Mouse (Mus musculus): Measurements from ENCODE around the gene Fbxw8. TPM values are rescaled to one million over a fixed set of nuclear protein-coding genes. Genes with fewer than 3 reads are reported as not detected.

The Fbxw8 gene
- polyA plus RNA-seq, 1 experiment from 2014 or later, result 23.7 TPM

DNA sequence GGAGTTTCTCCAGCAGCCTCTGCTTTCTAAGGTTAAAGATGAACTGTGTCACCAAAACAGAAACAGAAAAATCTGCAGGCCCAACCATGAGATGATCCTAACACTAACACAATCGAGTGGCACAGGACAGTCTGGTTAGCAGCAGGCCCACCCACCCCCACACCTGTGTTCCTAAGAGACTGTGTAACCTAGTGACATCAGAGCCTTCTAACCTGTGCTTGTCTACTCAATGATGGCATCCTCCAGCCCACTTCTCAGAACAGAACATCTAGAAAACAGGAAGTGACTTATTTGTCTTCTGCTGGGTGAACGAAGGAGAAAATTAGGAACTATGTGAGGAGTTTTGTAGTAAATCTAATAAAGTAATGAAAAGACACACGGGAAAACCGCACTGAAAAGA, 33.3 kb downstream of the Fbxw8 start:
- peaks cover 57% of the 10 kb centered on the region for H3K4me1 ChIP-seq (replicated peaks)
- no peaks in the 10 kb centered on the region for H3K9me3 ChIP-seq
- peaks cover 16% of the 10 kb centered on the region for H3K36me3 ChIP-seq
- H3K4me3 ChIP-seq, result no peak overlapping the region
- no peak for ATAC-seq (ENCODE audit: low FRiP score)
- H3K27ac ChIP-seq, result no peak overlapping the region
- 97% methylated on average over 4 of the region's 4 CpGs for WGBS
- no peak overlapping the region for H3K9ac ChIP-seq
- H3K27me3 ChIP-seq, result no peaks in the 10 kb centered on the region
- H3K4me2 ChIP-seq, result no peak overlapping the region

DNA sequence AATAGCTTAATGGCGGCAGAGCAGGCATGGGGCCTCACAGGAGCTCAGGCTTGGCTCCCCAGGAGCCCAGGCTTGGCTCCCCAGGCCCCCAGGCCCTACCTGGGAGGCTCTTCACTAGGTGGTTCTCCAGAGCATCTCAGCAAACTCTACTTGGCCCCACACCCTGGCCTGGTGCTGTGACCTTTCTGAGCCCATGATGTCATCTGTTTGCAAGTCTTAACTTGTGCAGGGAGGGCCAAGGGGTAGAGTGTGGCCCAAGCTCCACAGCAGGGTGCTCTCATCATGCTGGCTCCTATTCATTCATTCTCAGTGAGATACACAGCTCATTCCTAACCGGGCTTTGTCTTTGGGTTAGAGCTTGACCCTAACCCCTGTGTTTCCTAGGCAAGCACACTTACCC, 34.6 kb downstream of the Fbxw8 start:
- peak overlapping the region; percentile 14; the same call in 1 of the 2 replicates for H3K27ac ChIP-seq
- peaks cover 69% of the 10 kb centered on the region for H3K4me1 ChIP-seq (replicated peaks)
- 35% methylated on average over 2 of the region's 2 CpGs for WGBS

DNA sequence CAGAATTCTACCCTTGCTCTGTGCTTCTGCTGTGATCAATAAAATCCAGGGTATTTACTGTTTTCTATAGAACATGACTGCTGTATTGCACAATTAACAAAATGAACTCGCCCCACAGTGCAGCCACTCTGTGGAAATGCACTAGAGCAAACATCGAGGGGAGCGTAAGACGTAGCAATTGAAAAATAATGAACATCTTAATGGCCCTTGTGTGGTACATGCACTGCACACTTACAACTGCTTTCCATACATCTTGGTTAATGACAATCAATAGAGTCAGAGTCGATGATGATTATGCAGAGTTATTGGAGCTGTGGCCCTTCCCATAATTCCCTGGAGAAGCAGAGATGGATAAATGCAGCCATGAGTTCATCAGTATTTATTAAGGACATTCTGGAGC, 36.3 kb downstream of the Fbxw8 start:
- H3K9me3 ChIP-seq, result no peaks in the 10 kb centered on the region
- H3K4me2 ChIP-seq, result no peak overlapping the region
- no peaks in the 10 kb centered on the region for H3K27me3 ChIP-seq
- peaks cover 73% of the 10 kb centered on the region for H3K4me1 ChIP-seq (replicated peaks)
- peak; percentile 47; the same call in 1 of the 2 replicates for ATAC-seq (ENCODE audit: low FRiP score)
- no peak overlapping the region for H3K4me3 ChIP-seq
- no peak overlapping the region for H3K9ac ChIP-seq
- H3K27ac ChIP-seq, result peak overlapping the region; percentile 85
- WGBS, result 60% methylated on average over 5 of the region's 5 CpGs
- H3K36me3 ChIP-seq, result no peaks in the 10 kb centered on the region

More for the DNA sequence above, 34.6 kb downstream of the Fbxw8 start:
- no peak overlapping the region for H3K4me3 ChIP-seq
- H3K4me2 ChIP-seq, result no peak overlapping the region
- H3K27me3 ChIP-seq, result no peaks in the 10 kb centered on the region
- peaks cover 10% of the 10 kb centered on the region for H3K36me3 ChIP-seq
- H3K9ac ChIP-seq, result no peak overlapping the region
- H3K9me3 ChIP-seq, result no peaks in the 10 kb centered on the region
- no peak for ATAC-seq (ENCODE audit: low FRiP score)

DNA sequence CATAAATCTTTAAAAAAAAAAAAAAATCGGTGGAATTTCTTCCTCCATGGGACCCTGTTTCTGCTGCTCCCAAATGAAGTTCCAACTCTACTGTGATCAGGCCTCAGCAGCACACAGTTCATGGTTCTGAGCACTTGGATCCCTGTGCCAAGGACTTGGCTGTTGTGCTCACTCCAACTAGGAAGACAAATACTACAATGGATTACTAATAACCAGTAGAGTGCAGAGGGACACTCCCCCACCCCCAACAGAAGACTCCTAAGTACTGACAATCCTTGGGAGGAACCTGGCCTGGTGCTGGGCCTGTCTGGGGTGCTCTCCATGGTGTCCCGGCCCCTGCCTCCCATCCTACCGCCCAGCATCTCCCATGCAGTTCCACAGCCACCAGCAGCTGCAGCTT, 36.9 kb downstream of the Fbxw8 start:
- H3K4me2 ChIP-seq, result no peak overlapping the region
- H3K9me3 ChIP-seq, result no peaks in the 10 kb centered on the region
- no peak for ATAC-seq (ENCODE audit: low FRiP score)
- H3K9ac ChIP-seq, result no peak overlapping the region
- H3K4me3 ChIP-seq, result no peak overlapping the region
- no peaks in the 10 kb centered on the region for H3K36me3 ChIP-seq
- H3K27me3 ChIP-seq, result no peaks in the 10 kb centered on the region
- H3K27ac ChIP-seq, result peak overlapping the region; percentile 85
- 79% methylated on average over 3 of the region's 3 CpGs for WGBS
- peaks cover 68% of the 10 kb centered on the region for H3K4me1 ChIP-seq (replicated peaks)

DNA sequence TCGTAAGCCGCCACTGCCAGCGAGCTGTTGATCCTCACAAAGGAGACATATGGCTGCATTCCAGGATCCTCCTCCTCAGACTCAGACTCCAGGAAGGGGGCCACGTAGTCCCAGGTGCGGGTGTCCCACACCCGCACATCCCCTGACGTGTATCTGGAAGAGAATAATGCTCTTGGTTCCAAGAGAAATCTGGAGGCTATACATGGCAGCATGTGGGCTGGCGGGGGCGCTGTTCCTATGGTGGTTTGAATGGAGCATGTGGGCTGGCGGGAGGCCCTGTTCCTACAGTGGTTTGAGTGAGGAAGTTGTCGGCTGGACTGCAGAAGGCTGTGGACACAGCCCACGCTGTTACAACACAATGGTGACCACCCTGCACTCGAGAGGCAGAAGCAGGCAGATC, 41.6 kb downstream of the Fbxw8 start:
- Histone ChIP-seq H3K27me3 (no peaks in the 10 kb centered on the region), H3K4me1 (replicated peaks) (peaks cover 45% of the 10 kb centered on the region), H3K27ac (no peak overlapping the region), H3K4me3 (no peak overlapping the region), H3K36me3 (peaks cover 22% of the 10 kb centered on the region), H3K9ac (no peak overlapping the region), H3K4me2 (no peak overlapping the region), H3K9me3 (no peaks in the 10 kb centered on the region)
- no peak for ATAC-seq (ENCODE audit: low FRiP score)
- 73% methylated on average over 11 of the region's 13 CpGs for WGBS

GRCm38 (mm10) chr5:118113043-118113442, 42.2 kb downstream of the Fbxw8 start:
- no peaks in the 10 kb centered on the region for H3K27me3 ChIP-seq
- H3K36me3 ChIP-seq, result peaks cover 22% of the 10 kb centered on the region
- H3K4me2 ChIP-seq, result no peak overlapping the region
- H3K9ac ChIP-seq, result no peak overlapping the region
- no peak overlapping the region for H3K27ac ChIP-seq
- H3K4me1 ChIP-seq (replicated peaks), result peaks cover 45% of the 10 kb centered on the region
- H3K4me3 ChIP-seq, result no peak overlapping the region
- H3K9me3 ChIP-seq, result no peaks in the 10 kb centered on the region
- 89% methylated on average over 7 of the region's 7 CpGs for whole genome bisulfite sequencing
- ATAC-seq (ENCODE audit: low FRiP score), result no peak

- Histone ChIP-seq H3K9me3 (no peaks in the 10 kb centered on the region), H3K36me3 (peaks cover 38% of the 10 kb centered on the region), H3K9ac (0 out of 2 replicates have a peak overlapping the region, but pooled peaks have one; percentile 19), H3K27me3 (no peaks in the 10 kb centered on the region), H3K4me1 (replicated peaks) (peaks cover 36% of the 10 kb centered on the region), H3K27ac (peak overlapping the region; percentile 86), H3K4me3 (no peak overlapping the region), H3K4me2 (no peak overlapping the region)
- ATAC-seq (ENCODE audit: low FRiP score), result peak; percentile 41; the same call in 1 of the 2 replicates
- WGBS, result 81% methylated on average over 7 of the region's 7 CpGs
These were observed 46.3 kb downstream of the Fbxw8 start for GRCm38 (mm10) chr5:118108794-118109440.

DNA sequence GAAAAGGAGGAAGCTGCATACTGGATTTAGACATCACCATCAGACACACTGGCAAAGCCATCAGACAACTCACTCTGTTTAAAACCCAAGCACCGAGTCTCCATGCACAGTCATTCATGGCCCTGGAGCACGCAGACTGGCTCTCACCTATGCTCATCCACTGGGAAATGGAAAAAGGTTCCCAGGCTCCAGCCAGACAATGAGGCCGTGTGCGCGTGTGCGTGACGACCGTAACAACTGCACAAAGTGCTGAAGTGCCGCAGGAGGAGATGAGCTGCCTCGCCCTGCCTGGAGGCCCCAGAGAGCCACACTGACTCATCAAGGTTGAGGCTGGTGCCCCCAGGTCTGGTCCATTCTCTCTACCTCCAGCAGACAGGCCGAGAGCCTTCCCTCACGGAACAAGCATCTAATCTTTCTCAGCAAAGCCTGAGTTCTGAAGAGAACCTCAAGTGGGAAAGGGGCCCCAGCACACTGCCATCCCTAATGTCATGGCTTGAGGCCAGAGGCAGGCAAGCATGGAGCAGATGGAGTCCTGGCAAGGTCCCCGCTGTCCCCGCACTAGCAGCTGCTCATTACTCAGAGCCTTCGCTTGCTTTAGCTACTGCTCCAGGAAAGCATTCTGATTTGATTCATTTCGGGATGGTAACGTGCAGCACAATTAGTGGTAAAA, 47.0 kb downstream of the Fbxw8 start:
- H3K4me3 ChIP-seq, result no peak overlapping the region
- peak; percentile 69 for ATAC-seq (ENCODE audit: low FRiP score)
- peaks cover 38% of the 10 kb centered on the region for H3K36me3 ChIP-seq
- WGBS, result 60% methylated on average over 17 of the region's 17 CpGs
- H3K4me1 ChIP-seq (replicated peaks), result peaks cover 36% of the 10 kb centered on the region
- H3K27ac ChIP-seq, result peak overlapping the region; percentile 86
- no peak overlapping the region for H3K4me2 ChIP-seq
- H3K9me3 ChIP-seq, result no peaks in the 10 kb centered on the region
- no peaks in the 10 kb centered on the region for H3K27me3 ChIP-seq
- peak overlapping the region; percentile 25; the same call in 1 of the 2 replicates for H3K9ac ChIP-seq

- no peaks in the 10 kb centered on the region for H3K27me3 ChIP-seq
- 89% methylated on average over 10 of the region's 10 CpGs for WGBS
- H3K9me3 ChIP-seq, result no peaks in the 10 kb centered on the region
- H3K9ac ChIP-seq, result no peak overlapping the region
- H3K4me1 ChIP-seq (replicated peaks), result peaks cover 36% of the 10 kb centered on the region
- no peak overlapping the region for H3K4me3 ChIP-seq
- peaks cover 31% of the 10 kb centered on the region for H3K36me3 ChIP-seq
- no peak overlapping the region for H3K4me2 ChIP-seq
- H3K27ac ChIP-seq, result peak overlapping the region; percentile 12; the same call in 1 of the 2 replicates
- no peak for ATAC-seq (ENCODE audit: low FRiP score)
These were observed 48.6 kb downstream of the Fbxw8 start for GRCm38 (mm10) chr5:118106667-118107066.

GRCm38 (mm10) chr5:118105536-118105935, 49.7 kb downstream of the Fbxw8 start:
- H3K4me2 ChIP-seq, result no peak overlapping the region
- no peak overlapping the region for H3K9ac ChIP-seq
- H3K4me3 ChIP-seq, result no peak overlapping the region
- 87% methylated on average over 8 of the region's 8 CpGs for WGBS
- no peaks in the 10 kb centered on the region for H3K27me3 ChIP-seq
- H3K9me3 ChIP-seq, result no peaks in the 10 kb centered on the region
- H3K27ac ChIP-seq, result no peak overlapping the region
- peaks cover 42% of the 10 kb centered on the region for H3K4me1 ChIP-seq (replicated peaks)
- H3K36me3 ChIP-seq, result peaks cover 21% of the 10 kb centered on the region; the same call in 1 of the 2 replicates
- ATAC-seq (ENCODE audit: low FRiP score), result no peak

- peaks cover 12% of the 10 kb centered on the region for H3K36me3 ChIP-seq
- H3K4me2 ChIP-seq, result no peak overlapping the region
- no peaks in the 10 kb centered on the region for H3K9me3 ChIP-seq
- WGBS, result 63% methylated on average over 8 of the region's 8 CpGs
- H3K4me3 ChIP-seq, result no peak overlapping the region
- ATAC-seq (ENCODE audit: low FRiP score), result 0 out of 2 replicates have a peak, but pooled peaks have one; percentile 49
- H3K27me3 ChIP-seq, result no peaks in the 10 kb centered on the region
- peak overlapping the region; percentile 82 for H3K27ac ChIP-seq
- H3K4me1 ChIP-seq (replicated peaks), result peaks cover 27% of the 10 kb centered on the region
- H3K9ac ChIP-seq, result peak overlapping the region; percentile 19
These were observed 55.3 kb downstream of the Fbxw8 start for GRCm38 (mm10) chr5:118099870-118100478.

DNA sequence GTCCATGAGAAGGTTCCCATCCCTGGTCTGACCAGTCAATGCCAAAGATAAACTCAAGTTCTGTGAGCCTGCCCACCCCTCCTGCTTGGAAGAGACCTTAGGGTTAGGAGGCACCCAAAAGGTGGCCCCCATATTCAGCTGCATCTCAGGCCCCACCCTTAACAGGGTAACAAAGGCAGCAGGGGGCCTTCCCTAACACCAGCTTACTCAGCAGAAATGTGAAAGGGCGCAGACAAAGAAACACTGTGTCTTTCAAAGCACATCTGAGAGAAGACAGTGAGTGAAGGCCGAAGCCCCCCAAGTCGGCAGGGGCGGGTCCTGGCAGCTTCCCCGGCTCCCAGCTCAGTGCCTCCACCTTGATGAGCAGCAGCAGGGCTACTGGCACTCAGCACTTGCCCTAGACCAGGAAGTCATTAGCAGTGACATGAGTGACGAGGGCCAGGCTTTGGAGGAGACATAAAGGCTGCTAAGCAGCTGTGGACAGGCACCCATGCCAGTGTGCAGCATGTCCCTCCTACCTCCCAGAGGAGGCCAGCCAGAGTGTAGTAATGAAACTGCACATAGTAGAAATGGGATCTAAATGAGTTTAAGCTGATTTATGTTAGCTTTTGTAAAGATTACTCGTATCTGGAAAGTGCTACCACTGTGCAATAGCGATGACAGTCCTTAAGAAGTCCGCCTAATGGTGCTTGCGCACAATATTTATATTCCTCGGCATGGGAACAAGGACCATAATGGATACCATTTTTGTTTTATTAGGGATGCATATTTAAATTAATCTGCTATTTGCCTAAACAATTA, 56.0 kb downstream of the Fbxw8 start:
- peak; percentile 77 for ATAC-seq (ENCODE audit: low FRiP score)
- Histone ChIP-seq H3K9me3 (no peaks in the 10 kb centered on the region), H3K4me1 (replicated peaks) (peaks cover 27% of the 10 kb centered on the region), H3K9ac (peak overlapping the region; percentile 9; the same call in 1 of the 2 replicates), H3K36me3 (peaks cover 16% of the 10 kb centered on the region), H3K4me3 (no peak overlapping the region), H3K4me2 (no peak overlapping the region), H3K27ac (peak overlapping the region; percentile 82), H3K27me3 (no peaks in the 10 kb centered on the region)
- 48% methylated on average over 11 of the region's 11 CpGs for WGBS

Data from hindbrain, embryonic 13.5 days (tissue).